Mouse (Mus musculus): Measurements from ENCODE around the gene Mapk8. TPM values are rescaled to one million over a fixed set of nuclear protein-coding genes. Genes with fewer than 3 reads are reported as not detected.
A peak's percentile ranks its signal among the peaks of the same experiment; 100 is the strongest.

Mapk8 gene
- polyA plus RNA-seq, 1 experiment from 2014 or later, result 14.3 TPM

DNA sequence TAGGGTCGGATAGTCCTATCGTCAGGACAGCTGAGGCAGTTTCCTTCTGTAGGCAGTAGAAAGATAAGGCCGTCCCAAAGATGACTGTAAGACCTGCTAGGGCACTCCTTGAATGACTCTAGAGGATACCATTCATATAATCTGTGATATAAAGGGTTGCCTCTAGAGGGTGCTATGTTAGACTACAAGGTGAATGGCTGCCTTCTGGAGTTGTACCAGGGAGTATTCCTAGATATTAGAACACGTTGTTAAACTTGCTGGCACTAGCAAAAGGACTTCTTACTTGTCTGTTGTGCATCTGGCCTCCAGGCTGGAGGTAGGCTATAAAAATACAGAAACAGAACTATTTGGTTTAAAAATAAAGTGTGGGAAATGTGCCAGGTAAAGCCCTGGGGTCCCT lies 116.0 kb downstream of the Mapk8 start:
- peak; percentile 46 for DNase-seq (ENCODE audit: low spot score)

DNA sequence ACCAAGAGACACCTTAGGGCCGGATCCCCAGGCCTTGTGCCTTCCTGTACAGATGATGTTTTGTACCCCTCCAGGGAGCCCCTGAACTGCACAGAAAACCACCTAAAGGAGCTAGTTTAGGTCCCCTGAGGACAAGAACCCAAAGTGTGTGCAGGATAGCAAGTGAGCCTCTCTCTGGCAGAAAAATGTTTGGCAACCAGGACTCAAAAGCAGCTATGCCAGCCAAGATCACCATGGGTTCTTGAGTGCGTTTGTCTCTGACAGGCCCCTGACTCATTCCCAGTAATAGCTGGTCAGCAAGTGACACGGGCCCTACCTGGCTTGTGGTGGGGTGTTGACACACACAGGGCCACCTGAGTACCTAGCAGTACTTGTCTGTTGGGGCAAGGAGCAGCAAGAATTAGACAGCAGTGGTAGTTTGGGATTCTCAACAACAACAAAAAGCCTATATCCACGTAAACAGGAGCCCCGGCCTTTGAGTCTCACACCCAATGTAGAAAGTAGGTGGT lies 117.6 kb downstream of the Mapk8 start:
- Histone ChIP-seq H3K9ac (ENCODE audit: low read depth, low read length) (no peak overlapping the region), H3K4me3 (replicated peaks; ENCODE audit: low read depth, low read length) (no peak overlapping the region), H3K9me3 (replicated peaks; ENCODE audit: low read length) (no peaks in the 10 kb centered on the region), H3K27ac (no peak overlapping the region), H3K27me3 (ENCODE audit: insufficient read depth, low read length) (no peaks in the 10 kb centered on the region), H3K4me2 (ENCODE audit: low read length) (no peak overlapping the region), H3K36me3 (ENCODE audit: insufficient read depth, low read length) (no peaks in the 10 kb centered on the region), H3K4me1 (replicated peaks; ENCODE audit: insufficient read depth, low read length) (no peaks in the 10 kb centered on the region)
- ATAC-seq (replicated peaks; ENCODE audit: low FRiP score, low read depth), result no peak
- no peak for TF ChIP-seq CTCF (IDR thresholded peaks at IDR 0.05; ENCODE audit: low read depth)
- DNase-seq (ENCODE audit: low spot score), result no peak
- WGBS, result 81% methylated on average over 5 of the region's 5 CpGs

More for the DNA sequence above, 116.0 kb downstream of the Mapk8 start:
- Histone ChIP-seq H3K36me3 (ENCODE audit: insufficient read depth, low read length) (no peaks in the 10 kb centered on the region), H3K4me3 (replicated peaks; ENCODE audit: low read depth, low read length) (no peak overlapping the region), H3K9me3 (replicated peaks; ENCODE audit: low read length) (no peaks in the 10 kb centered on the region), H3K27ac (no peak overlapping the region), H3K27me3 (ENCODE audit: insufficient read depth, low read length) (no peaks in the 10 kb centered on the region), H3K9ac (ENCODE audit: low read depth, low read length) (no peak overlapping the region), H3K4me1 (replicated peaks; ENCODE audit: insufficient read depth, low read length) (no peaks in the 10 kb centered on the region), H3K4me2 (ENCODE audit: low read length) (no peak overlapping the region)
- ATAC-seq (replicated peaks; ENCODE audit: low FRiP score, low read depth), result no peak
- TF ChIP-seq CTCF (IDR thresholded peaks at IDR 0.05; ENCODE audit: low read depth), result peak; percentile 54
- 63% methylated on average over 4 of the region's 4 CpGs for WGBS

DNA sequence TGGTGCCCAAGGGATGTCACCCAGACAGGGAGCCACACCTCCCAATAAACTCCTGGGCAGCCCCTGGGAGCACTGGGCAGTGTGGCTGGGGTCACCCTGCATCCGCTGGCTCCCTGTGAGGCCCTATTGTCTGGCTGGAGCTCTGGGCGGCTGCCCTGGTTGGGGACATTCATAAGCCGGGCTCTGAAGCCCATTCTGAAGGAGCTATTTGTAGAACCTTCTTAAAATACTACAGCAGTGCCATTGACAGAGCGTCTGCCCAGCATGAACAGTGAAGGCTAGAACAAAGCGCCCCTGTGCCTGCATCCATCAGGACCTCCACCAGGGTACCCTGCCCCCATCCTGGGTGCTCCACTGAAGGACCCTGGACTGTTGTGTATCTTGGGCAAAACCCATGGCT lies 118.6 kb downstream of the Mapk8 start:
- WGBS, result 53% methylated on average over 5 of the region's 5 CpGs

More for the DNA sequence above, 118.6 kb downstream of the Mapk8 start:
- H3K4me1 ChIP-seq (replicated peaks; ENCODE audit: insufficient read depth, low read length), result no peaks in the 10 kb centered on the region
- no peak for TF ChIP-seq CTCF (IDR thresholded peaks at IDR 0.05; ENCODE audit: low read depth)
- ATAC-seq (replicated peaks; ENCODE audit: low FRiP score, low read depth), result no peak
- no peak overlapping the region for H3K4me3 ChIP-seq (replicated peaks; ENCODE audit: low read depth, low read length)
- DNase-seq (ENCODE audit: low spot score), result no peak
- H3K9ac ChIP-seq (ENCODE audit: low read depth, low read length), result no peak overlapping the region
- no peaks in the 10 kb centered on the region for H3K9me3 ChIP-seq (replicated peaks; ENCODE audit: low read length)
- no peak overlapping the region for H3K27ac ChIP-seq
- H3K27me3 ChIP-seq (ENCODE audit: insufficient read depth, low read length), result no peaks in the 10 kb centered on the region
- no peak overlapping the region for H3K4me2 ChIP-seq (ENCODE audit: low read length)
- no peaks in the 10 kb centered on the region for H3K36me3 ChIP-seq (ENCODE audit: insufficient read depth, low read length)

Other genes starting within 250 kb of the Mapk8 start
- 3.8 and 4.1 TPM in 2 replicates for gene Arhgap22, start 233.1 kb downstream of the Mapk8 start, polyA plus RNA-seq (2015; fragmentation: Nextera tagmentation; extraction: Ambion mirVana)
- gene Frmpd2, start 24.5 kb upstream of the Mapk8 start, polyA plus RNA-seq (2015; fragmentation: Nextera tagmentation; extraction: Ambion mirVana), result not detected in 2 replicates
- gene Ptpn20, start 142.0 kb upstream of the Mapk8 start, polyA plus RNA-seq (2015; fragmentation: Nextera tagmentation; extraction: Ambion mirVana), result not detected in 2 replicates

All from kidney, postnatal 0 days (tissue).